Mouse (Mus musculus) central nervous system, embryonic 11.5 days (tissue): Measurements from ENCODE around the gene Nmrk1. TPM values are rescaled to one million over a fixed set of nuclear protein-coding genes. Genes with fewer than 3 reads are reported as not detected.

Experiments used
- polyA plus RNA-seq: library from polyadenylated mRNA; depleted of rRNA; stranded (reverse); fragments of >200 nt; gene quantifications from 2 replicates; pipeline ENCODE4 v1.2.3, GENCODE M21; 2012; rRNA removed

The Nmrk1 gene
- polyA plus RNA-seq = 3.9 and 7.5 TPM in 2 replicates

DNA sequence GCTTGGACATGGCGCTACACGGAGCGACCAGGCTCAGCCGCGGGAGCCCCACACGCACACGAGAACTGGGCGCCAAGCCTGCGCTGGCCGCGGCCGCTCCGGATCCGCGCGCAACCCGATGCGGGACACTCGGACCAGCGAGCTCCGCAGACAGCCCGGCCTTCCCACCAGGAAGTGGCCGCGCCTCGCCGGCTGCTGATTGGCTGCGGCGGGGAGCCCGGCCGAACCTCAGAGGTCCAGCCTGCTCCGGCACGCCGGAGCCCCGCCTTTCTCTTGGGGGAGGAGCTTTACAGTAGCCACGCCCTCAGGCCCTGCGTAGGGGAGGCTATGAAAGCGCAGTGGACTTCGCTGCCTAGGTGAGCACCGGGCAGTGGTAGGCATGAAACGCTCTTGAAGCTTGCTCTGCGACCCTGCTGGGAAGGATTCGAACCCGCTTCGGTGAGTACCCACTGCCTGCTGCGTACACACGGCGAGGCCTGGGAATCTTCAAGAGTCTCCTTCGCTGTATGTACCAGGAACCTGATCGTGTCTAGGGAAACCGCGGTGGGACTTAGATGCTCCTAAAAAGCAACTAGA lies at the start of gene Nmrk1, which contains the start of gene Ostf1:
Nmrk1 (plus strand) TSS at position 307 of the 576 bp plus-strand sequence.
Ostf1 (minus strand) TSS at position 180 of the 576 bp plus-strand sequence.

GRCm38 (mm10) chr19:18670608-18671007 lies 38.9 kb downstream of the Nmrk1 start, which contains the start of gene Carnmt1:
Carnmt1 (plus strand) TSS chr19:18670764.

Other genes starting within 250 kb of the Nmrk1 start
- gene Ostf1, start 127 bp upstream of the Nmrk1 start, polyA plus RNA-seq = 24.0 and 25.8 TPM in 2 replicates
- 15.3 and 15.7 TPM in 2 replicates for gene Carnmt1, start 38.8 kb downstream of the Nmrk1 start, polyA plus RNA-seq
- 43.0 and 63.6 TPM in 2 replicates for gene D030056L22Rik, start 81.2 kb downstream of the Nmrk1 start, polyA plus RNA-seq
- gene Trpm6, start 118.0 kb downstream of the Nmrk1 start, polyA plus RNA-seq = 0.30 and 0.42 TPM in 2 replicates